Mouse (Mus musculus) megakaryocyte, embryonic 14.5 days (primary cell): ENCODE data around the gene Rnf144b.

ENCODE experiments used
- FLI1 ChIP-seq: IDR thresholded peaks from 2 replicates; pipeline ENCODE4 v1.6.1; 2012; ENCODE audit warnings: low read length, inconsistent platforms, mixed read lengths
- GATA1 ChIP-seq: IDR thresholded peaks from 3 replicates; pipeline ENCODE4 v1.6.1; 2012; ENCODE audit warnings: mixed read lengths, low read length, inconsistent platforms, borderline replicate concordance

DNA sequence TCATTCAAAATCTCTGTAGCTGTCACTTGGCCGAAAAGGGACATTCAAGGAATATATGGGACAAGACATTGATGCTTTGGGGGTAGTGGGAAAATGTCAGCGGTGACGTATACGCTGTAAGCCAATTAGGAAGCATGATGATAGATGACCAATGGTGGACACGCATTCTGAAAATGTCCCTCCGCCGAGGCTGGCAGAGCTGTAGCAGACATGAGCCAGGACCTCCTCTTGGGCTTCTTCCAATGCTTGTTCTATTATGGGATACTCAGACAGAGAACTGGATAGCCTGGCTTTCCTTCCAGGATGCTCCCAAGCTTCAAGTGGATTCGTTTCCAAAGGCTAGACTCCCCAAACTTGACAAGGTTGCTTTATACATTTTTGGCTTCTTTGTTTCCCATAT, 141.9 kb downstream of the Rnf144b start:
- TF ChIP-seq FLI1: no peak
- no peak for TF ChIP-seq GATA1
